8 mouse cellular contexts compared by ENCODE assay signal in genomic region chr9:115309381-115309971, GRCm38 (mm10). TPM values are rescaled to one million over a fixed set of nuclear protein-coding genes. Genes with fewer than 3 reads are reported as not detected.
DNase-seq lines count a peak whose midpoint lies in the region; ATAC-seq and TF ChIP-seq lines count a peak whose summit lies in the region.

No protein-coding gene starts in this region.

- H3K9me3 ChIP-seq in kidney, embryonic 16.5 days (ENCODE audit: low read length): no peaks in the 10 kb centered on the region
- H3K9me3 ChIP-seq in MEL (replicated peaks; ENCODE audit: insufficient read depth, low read length): no peaks in the 10 kb centered on the region
- H3K9me3 ChIP-seq in embryonic facial prominence, embryonic 13.5 days: no peaks in the 10 kb centered on the region
- H3K9me3 ChIP-seq in limb, embryonic 12.5 days: no peaks in the 10 kb centered on the region
- H3K9me3 ChIP-seq in midbrain, embryonic 16.5 days (replicated peaks; ENCODE audit: control insufficient read depth, low read length, poor library complexity, severe bottlenecking): no peaks in the 10 kb centered on the region

- H3K4me2 ChIP-seq in kidney, embryonic 16.5 days (replicated peaks; ENCODE audit: low read depth, low read length): peak overlapping the region; percentile 64
- H3K4me2 ChIP-seq in embryonic facial prominence, embryonic 13.5 days: peak overlapping the region; percentile 70
- H3K4me2 ChIP-seq in limb, embryonic 12.5 days: peak overlapping the region; percentile 64
- H3K4me2 ChIP-seq in midbrain, embryonic 16.5 days (ENCODE audit: low read length): peak overlapping the region; percentile 78

- no peak for TF ChIP-seq CTCF in MEL (IDR thresholded peaks at IDR 0.05 in 2 of 3, conservative IDR thresholded peaks at IDR 0.05 in 1 of 3; ENCODE audit: control insufficient read depth in 1 of 3, insufficient read depth in 1 of 3, low read depth in 2 of 3, low read length in 3 of 3, poor library complexity in 1 of 3, severe bottlenecking in 1 of 3)

- no peaks in the 10 kb centered on the region for H3K36me3 ChIP-seq in kidney, embryonic 16.5 days (ENCODE audit: insufficient read depth, low read length)
- H3K36me3 ChIP-seq in MEL (ENCODE audit: control insufficient read depth in 1 of 2, insufficient read depth in 2 of 2, low read length in 2 of 2): peaks cover 0 to 35% of the 10 kb centered on the region in 2 experiments; a peak in 2 of 4 replicates
- no peaks in the 10 kb centered on the region for H3K36me3 ChIP-seq in embryonic facial prominence, embryonic 13.5 days
- no peaks in the 10 kb centered on the region for H3K36me3 ChIP-seq in limb, embryonic 12.5 days
- H3K36me3 ChIP-seq in midbrain, embryonic 16.5 days (ENCODE audit: control insufficient read depth, insufficient read depth, low read length): no peaks in the 10 kb centered on the region

- TF ChIP-seq POLR2A in MEL (IDR thresholded peaks at IDR 0.05; ENCODE audit: control insufficient read depth in 1 of 2, insufficient read depth in 1 of 2, low read depth in 1 of 2, low read length in 2 of 2, poor library complexity in 1 of 2): no peak; a peak in 1 of 4 replicates

- 0% methylated on average over 59 of the region's 65 CpGs for WGBS in kidney, embryonic 16.5 days
- WGBS in embryonic facial prominence, embryonic 13.5 days: under 1% methylated on average over 64 of the region's 65 CpGs
- under 1% methylated on average over 65 of the region's 65 CpGs for WGBS in limb, embryonic 12.5 days
- under 1% methylated on average over 57 of the region's 65 CpGs for WGBS in midbrain, embryonic 16.5 days

- H3K79me2 ChIP-seq in MEL (ENCODE audit: control insufficient read depth, insufficient read depth, low read length, poor library complexity): peaks cover 55% of the 10 kb centered on the region

- peaks cover 34% of the 10 kb centered on the region for H3K4me1 ChIP-seq in kidney, embryonic 16.5 days (ENCODE audit: insufficient read depth, low read length)
- peaks cover 11 to 19% of the 10 kb centered on the region in 2 experiments for H3K4me1 ChIP-seq in MEL (ENCODE audit: control insufficient read depth in 1 of 2, insufficient read depth in 2 of 2, low read length in 2 of 2)
- H3K4me1 ChIP-seq in embryonic facial prominence, embryonic 13.5 days: peaks cover 29% of the 10 kb centered on the region
- H3K4me1 ChIP-seq in limb, embryonic 12.5 days (replicated peaks): peaks cover 31% of the 10 kb centered on the region
- peaks cover 36% of the 10 kb centered on the region for H3K4me1 ChIP-seq in midbrain, embryonic 16.5 days (ENCODE audit: control insufficient read depth, insufficient read depth, low read length)

- H3K9ac ChIP-seq in kidney, embryonic 16.5 days (replicated peaks; ENCODE audit: low read length): peak overlapping the region; percentile 97
- H3K9ac ChIP-seq in MEL (ENCODE audit: control insufficient read depth, low read depth, low read length, poor library complexity, severe bottlenecking): peak overlapping the region; percentile 99
- H3K9ac ChIP-seq in embryonic facial prominence, embryonic 13.5 days: peak overlapping the region; percentile 93
- H3K9ac ChIP-seq in limb, embryonic 12.5 days (replicated peaks): peak overlapping the region; percentile 99
- peak overlapping the region; percentile 98 for H3K9ac ChIP-seq in midbrain, embryonic 16.5 days (ENCODE audit: low read depth, low read length)

- no peak for DNase-seq in kidney, adult 18-20 months
- DNase-seq in MEL (ENCODE audit: low read depth, low spot score): no peak
- DNase-seq in yolk sac, embryonic 10.5 days (ENCODE audit: low spot score): no peak
- no peak for DNase-seq in urinary bladder, postnatal 14 days (ENCODE audit: low spot score)

- no peak for TF ChIP-seq RAD21 in MEL (IDR thresholded peaks at IDR 0.05; ENCODE audit: low read depth, low read length)

- ATAC-seq in kidney, embryonic 16.5 days (ENCODE audit: low FRiP score, low TSS enrichment): peak; percentile 1; the same call in 1 of the 2 replicates
- no peak for ATAC-seq in embryonic facial prominence, embryonic 13.5 days (ENCODE audit: insufficient number of reproducible peaks, insufficient read depth, low FRiP score, low TSS enrichment, low read depth)
- no peak for ATAC-seq in limb, embryonic 12.5 days (ENCODE audit: insufficient number of reproducible peaks, insufficient read depth, low FRiP score, low TSS enrichment, low read depth)
- peak; percentile 4; the same call in 1 of the 2 replicates for ATAC-seq in midbrain, embryonic 16.5 days

- TF ChIP-seq EP300 in MEL (IDR thresholded peaks at IDR 0.05; ENCODE audit: low read depth in 1 of 2, low read length in 2 of 2): no peak

- H3K27me3 ChIP-seq in kidney, embryonic 16.5 days (ENCODE audit: insufficient read depth, low read length): no peaks in the 10 kb centered on the region
- H3K27me3 ChIP-seq in MEL (ENCODE audit: control insufficient read depth in 1 of 2, insufficient read depth in 2 of 2, low read length in 2 of 2): no peaks in the 10 kb centered on the region
- no peaks in the 10 kb centered on the region for H3K27me3 ChIP-seq in embryonic facial prominence, embryonic 13.5 days
- H3K27me3 ChIP-seq in limb, embryonic 12.5 days: no peaks in the 10 kb centered on the region
- no peaks in the 10 kb centered on the region for H3K27me3 ChIP-seq in midbrain, embryonic 16.5 days (ENCODE audit: control insufficient read depth, insufficient read depth, low read depth, low read length)

- H3K4me3 ChIP-seq in kidney, embryonic 16.5 days (ENCODE audit: low read length): peak overlapping the region; percentile 92
- peak overlapping the region; percentile 91 to 100 for H3K4me3 ChIP-seq in MEL (ENCODE audit: control insufficient read depth in 1 of 2, insufficient read depth in 1 of 2, low read depth in 2 of 2, low read length in 2 of 2)
- peak overlapping the region; percentile 70 for H3K4me3 ChIP-seq in embryonic facial prominence, embryonic 13.5 days
- peak overlapping the region; percentile 95 for H3K4me3 ChIP-seq in limb, embryonic 12.5 days (replicated peaks)
- peak overlapping the region; percentile 99 for H3K4me3 ChIP-seq in midbrain, embryonic 16.5 days (ENCODE audit: low read depth, low read length)

- peak overlapping the region; percentile 98 for H3K27ac ChIP-seq in kidney, embryonic 16.5 days (ENCODE audit: low read length)
- peak overlapping the region; percentile 93 for H3K27ac ChIP-seq in MEL (ENCODE audit: control insufficient read depth, low read depth, low read length)
- peak overlapping the region; percentile 95 for H3K27ac ChIP-seq in embryonic facial prominence, embryonic 13.5 days
- H3K27ac ChIP-seq in limb, embryonic 12.5 days: peak overlapping the region; percentile 97
- peak overlapping the region; percentile 99 for H3K27ac ChIP-seq in midbrain, embryonic 16.5 days (ENCODE audit: low read length)

TF ChIP-seq in MEL, 35 proteins besides CTCF, POLR2A, EP300 and RAD21:
- TF ChIP-seq TBP (IDR thresholded peaks at IDR 0.05; ENCODE audit: low read depth, low read length): no peak
- TF ChIP-seq SMC3 (IDR thresholded peaks at IDR 0.05; ENCODE audit: low read depth, low read length): no peak
- TF ChIP-seq CHD1 (IDR thresholded peaks at IDR 0.05; ENCODE audit: low read depth, low read length): 0 out of 2 replicates have a peak, but pooled peaks have one; percentile 30

RNA-seq across cellular contexts. Expression of gene Stt3b, which starts 0.7 kb away (rescaled TPM):
- polyA plus RNA-seq in kidney, embryonic 16.5 days (2015; fragmentation: Nextera tagmentation; extraction: Ambion mirVana): 102 and 107 TPM in 2 replicates
- total RNA-seq in MEL (2012; rRNA removed): 94.9 and 97.6 TPM in 2 replicates
- 100 to 1,000 TPM in 1 of 2 experiments, 10 to 100 TPM in 1; 81.9 to 263 TPM for polyA plus RNA-seq in MEL (2012; ENCODE audit: insufficient read depth in 1 of 2, insufficient read length in 2 of 2, low read depth in 1 of 2, low replicate concordance in 2 of 2, missing spikeins in 1 of 2)
- polyA plus RNA-seq in embryonic facial prominence, embryonic 13.5 days (2015; fragmentation: Nextera tagmentation; extraction: Ambion mirVana): 83.2 and 87.8 TPM in 2 replicates
- 122 and 126 TPM in 2 replicates for polyA plus RNA-seq in limb, embryonic 12.5 days (2016; fragmentation: Nextera tagmentation; extraction: Ambion mirVana)
- polyA plus RNA-seq in midbrain, embryonic 16.5 days (2015; fragmentation: Nextera tagmentation; extraction: Ambion mirVana): 74.8 and 79.1 TPM in 2 replicates

Comparison
In these comparisons a context has a peak if more than half of its experiments do, and no peak if none do; other contexts are left out.
1. ATAC-seq: peak in kidney, embryonic 16.5 days (single experiment) and midbrain, embryonic 16.5 days (single experiment); none in embryonic facial prominence, embryonic 13.5 days (single experiment) and limb, embryonic 12.5 days (single experiment).
2. Peak in every context shown above with its lines, with median percentiles within 50 percentile points of each other: H3K27ac ChIP-seq, H3K4me2 ChIP-seq, H3K4me3 ChIP-seq and H3K9ac ChIP-seq.